Mouse (Mus musculus): ENCODE measurements around the gene Brk1. TPM values are rescaled to one million over a fixed set of nuclear protein-coding genes. Genes with fewer than 3 reads are reported as not detected.

Gene Brk1
- total and polyA plus RNA-seq, 3 experiments = 147 to 161 TPM; not detected in 1

DNA sequence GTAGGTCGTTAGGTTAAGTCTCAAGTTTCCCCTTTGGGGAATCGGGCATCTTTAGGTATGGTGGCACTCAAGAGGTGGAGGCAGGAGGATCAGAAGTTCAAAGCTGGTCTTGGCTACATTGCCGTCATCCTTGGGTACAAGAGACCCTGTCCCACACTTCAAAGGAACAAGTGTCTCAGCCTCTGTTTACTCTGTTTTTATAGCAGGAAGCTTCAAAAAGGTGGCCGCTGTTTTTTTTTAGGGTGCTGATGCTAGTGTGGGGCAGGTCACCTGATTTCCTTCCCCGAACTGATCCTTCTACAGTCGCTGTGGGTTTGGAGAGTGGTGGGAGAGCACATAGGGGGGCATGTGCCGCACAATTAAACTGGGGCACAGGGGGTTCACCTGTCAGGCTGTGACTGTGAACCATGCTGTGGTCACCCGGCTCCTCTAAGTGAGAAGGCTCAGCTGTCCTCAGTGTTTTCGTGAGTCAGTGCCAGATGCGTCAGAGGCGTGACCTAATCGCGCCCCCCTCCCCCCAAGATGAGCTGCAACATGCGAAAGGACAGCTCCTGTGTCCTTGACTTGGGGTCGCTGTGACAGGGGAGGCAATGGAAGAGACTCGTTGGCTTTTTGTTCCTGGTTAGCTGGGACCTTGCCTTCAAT is 50.3 kb downstream of the Brk1 start:
- Histone ChIP-seq H3K9ac (ENCODE audit: control insufficient read depth, low read depth, low read length, poor library complexity, severe bottlenecking) (no peak overlapping the region), H3K27me3 (ENCODE audit: control insufficient read depth in 1 of 2, insufficient read depth in 2 of 2, low read length in 2 of 2) (no peaks in the 10 kb centered on the region), H3K79me2 (ENCODE audit: control insufficient read depth, insufficient read depth, low read length, poor library complexity) (no peaks in the 10 kb centered on the region), H3K27ac (ENCODE audit: control insufficient read depth, low read depth, low read length) (no peak overlapping the region), H3K9me3 (replicated peaks; ENCODE audit: insufficient read depth, low read length) (no peaks in the 10 kb centered on the region), H3K4me3 (ENCODE audit: control insufficient read depth in 1 of 2, insufficient read depth in 1 of 2, low read depth in 2 of 2, low read length in 2 of 2) (no peak overlapping the region), H3K36me3 (ENCODE audit: control insufficient read depth in 1 of 2, insufficient read depth in 2 of 2, low read length in 2 of 2) (peaks cover 0 to 4% of the 10 kb centered on the region in 2 experiments; a peak in 2 of 4 replicates), H3K4me1 (ENCODE audit: control insufficient read depth in 1 of 2, insufficient read depth in 2 of 2, low read length in 2 of 2) (peaks cover 0 to 13% of the 10 kb centered on the region in 2 experiments; a peak in 2 of 4 replicates)
- TF ChIP-seq ZC3H11A (IDR thresholded peaks at IDR 0.05; ENCODE audit: low read depth, low read length) (no peak), MAX (IDR thresholded peaks at IDR 0.05; ENCODE audit: low read length) (no peak), TCF12 (IDR thresholded peaks at IDR 0.05; ENCODE audit: low read depth, low read length) (no peak), TAL1 (IDR thresholded peaks at IDR 0.05; ENCODE audit: low read length) (no peak), NRF1 (IDR thresholded peaks at IDR 0.05; ENCODE audit: insufficient read depth, low read depth, low read length, poor library complexity, severe bottlenecking) (no peak), CHD2 (IDR thresholded peaks at IDR 0.05; ENCODE audit: low read length) (no peak)
- no peak for DNase-seq (ENCODE audit: low read depth, low spot score)

DNA sequence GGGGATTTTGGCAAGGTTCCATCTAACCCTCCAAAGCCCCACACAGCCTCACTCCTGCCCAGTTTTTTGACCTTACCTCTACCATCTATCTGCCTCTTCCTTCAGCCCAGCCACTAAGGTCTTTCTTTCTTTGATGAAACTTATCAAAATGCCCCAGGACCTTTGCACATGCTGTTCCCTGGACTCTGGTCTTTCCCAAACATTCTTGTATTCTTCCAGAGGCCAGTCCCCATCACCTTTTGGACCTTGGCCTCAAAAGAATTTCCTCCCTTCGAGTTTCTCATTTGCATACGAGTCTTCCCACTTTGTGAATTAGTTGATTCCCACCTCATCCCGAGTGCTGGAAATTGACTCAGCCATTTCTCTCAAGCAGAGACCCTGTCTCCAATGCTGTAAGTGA is 50.9 kb downstream of the Brk1 start:
- Histone ChIP-seq H3K4me3 (ENCODE audit: control insufficient read depth in 1 of 2, insufficient read depth in 1 of 2, low read depth in 2 of 2, low read length in 2 of 2) (no peak overlapping the region), H3K27ac (ENCODE audit: control insufficient read depth, low read depth, low read length) (no peak overlapping the region), H3K79me2 (ENCODE audit: control insufficient read depth, insufficient read depth, low read length, poor library complexity) (no peaks in the 10 kb centered on the region), H3K9me3 (replicated peaks; ENCODE audit: insufficient read depth, low read length) (no peaks in the 10 kb centered on the region), H3K36me3 (ENCODE audit: control insufficient read depth in 1 of 2, insufficient read depth in 2 of 2, low read length in 2 of 2) (no peaks in the 10 kb centered on the region), H3K9ac (ENCODE audit: control insufficient read depth, low read depth, low read length, poor library complexity, severe bottlenecking) (no peak overlapping the region), H3K4me1 (ENCODE audit: control insufficient read depth in 1 of 2, insufficient read depth in 2 of 2, low read length in 2 of 2) (peaks cover 0 to 8% of the 10 kb centered on the region in 2 experiments; a peak in 2 of 4 replicates), H3K27me3 (ENCODE audit: control insufficient read depth in 1 of 2, insufficient read depth in 2 of 2, low read length in 2 of 2) (no peaks in the 10 kb centered on the region)
- TF ChIP-seq MEF2A (IDR thresholded peaks at IDR 0.05; ENCODE audit: extremely low read depth, insufficient replicate concordance, low read depth, low read length, poor library complexity, severe bottlenecking) = no peak
- no peak for TF ChIP-seq ZNF384 (IDR thresholded peaks at IDR 0.05; ENCODE audit: low read depth, low read length)
- TF ChIP-seq CHD2 (IDR thresholded peaks at IDR 0.05; ENCODE audit: low read length) = no peak
- TF ChIP-seq ELF1 (IDR thresholded peaks at IDR 0.05; ENCODE audit: low read depth, low read length) = no peak
- TF ChIP-seq ZKSCAN1 (IDR thresholded peaks at IDR 0.05; ENCODE audit: low read depth, low read length) = no peak
- no peak for TF ChIP-seq TCF12 (IDR thresholded peaks at IDR 0.05; ENCODE audit: low read depth, low read length)
- TF ChIP-seq TAL1 (IDR thresholded peaks at IDR 0.05; ENCODE audit: low read length) = no peak
- DNase-seq (ENCODE audit: low read depth, low spot score) = no peak

DNA sequence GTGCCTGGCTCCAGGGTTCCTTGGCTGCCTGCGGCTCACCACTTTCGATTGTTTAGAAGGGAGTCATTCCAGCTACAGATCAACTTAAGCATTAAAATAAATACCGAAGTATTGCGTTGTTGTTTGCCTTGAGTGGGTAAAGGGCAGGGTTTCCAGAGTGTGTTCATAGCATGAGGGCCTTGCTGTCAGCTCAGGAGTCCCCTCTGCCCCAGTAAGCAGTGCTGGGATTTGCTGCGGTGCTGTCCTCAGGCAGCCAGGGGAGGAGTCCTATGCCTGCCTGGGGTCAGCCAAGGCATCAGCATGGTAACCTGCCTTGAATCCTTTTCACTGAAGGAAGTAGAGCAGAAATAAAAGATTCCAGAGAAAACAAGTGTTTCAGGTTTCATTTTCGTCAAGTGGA is 52.3 kb downstream of the Brk1 start:
- H3K9ac ChIP-seq (ENCODE audit: control insufficient read depth, low read depth, low read length, poor library complexity, severe bottlenecking) = no peak overlapping the region

More for the DNA sequence above, 52.3 kb downstream of the Brk1 start:
- no peak for DNase-seq (ENCODE audit: low read depth, low spot score)
- TF ChIP-seq SIN3A (IDR thresholded peaks at IDR 0.05; ENCODE audit: low read length) (no peak), RAD21 (IDR thresholded peaks at IDR 0.05; ENCODE audit: low read depth, low read length) (no peak), USF1 (IDR thresholded peaks at IDR 0.05; ENCODE audit: low read depth, low read length) (no peak), USF2 (IDR thresholded peaks at IDR 0.05; ENCODE audit: borderline replicate concordance in 1 of 2, insufficient read depth in 1 of 2, low read depth in 1 of 2, low read length in 2 of 2) (no peak), ZMIZ1 (IDR thresholded peaks at IDR 0.05; ENCODE audit: low read depth, low read length) (no peak)
- H3K36me3 ChIP-seq (ENCODE audit: control insufficient read depth in 1 of 2, insufficient read depth in 2 of 2, low read length in 2 of 2) = 0 out of 4 replicates have a peak, but pooled peaks cover 0 to 2% of the 10 kb centered on the region in 2 experiments
- no peak overlapping the region for H3K4me3 ChIP-seq (ENCODE audit: control insufficient read depth in 1 of 2, insufficient read depth in 1 of 2, low read depth in 2 of 2, low read length in 2 of 2)
- H3K4me1 ChIP-seq (ENCODE audit: control insufficient read depth in 1 of 2, insufficient read depth in 2 of 2, low read length in 2 of 2) = no peaks in the 10 kb centered on the region
- no peaks in the 10 kb centered on the region for H3K27me3 ChIP-seq (ENCODE audit: control insufficient read depth in 1 of 2, insufficient read depth in 2 of 2, low read length in 2 of 2)
- no peaks in the 10 kb centered on the region for H3K9me3 ChIP-seq (replicated peaks; ENCODE audit: insufficient read depth, low read length)
- H3K79me2 ChIP-seq (ENCODE audit: control insufficient read depth, insufficient read depth, low read length, poor library complexity) = no peaks in the 10 kb centered on the region
- H3K27ac ChIP-seq (ENCODE audit: control insufficient read depth, low read depth, low read length) = no peak overlapping the region
